In genomic region chr8:62080195-62080802, GRCm38 (mm10) we compare ENCODE assay signal across 8 mouse cellular contexts. TPM values are rescaled to one million over a fixed set of nuclear protein-coding genes. Genes with fewer than 3 reads are reported as not detected.
A peak's percentile ranks its signal among the peaks of the same experiment; 100 is the strongest.
DNase-seq lines count a peak whose midpoint lies in the region; ATAC-seq and TF ChIP-seq lines count a peak whose summit lies in the region.
"Had no signal": no experiment of that assay in that cellular context is flagged by ENCODE, and none has a peak within 500 bp of the region (broad histone marks: within the 10 kb centered on the region; RNA-seq: fewer than 3 reads in every experiment).

No protein-coding gene starts in this region.

- no peak overlapping the region for H3K4me2 ChIP-seq in limb, embryonic 14.5 days (replicated peaks; ENCODE audit: low read depth, low read length, severe bottlenecking)
- no peak overlapping the region for H3K4me2 ChIP-seq in forebrain, embryonic 15.5 days (replicated peaks)
- H3K4me2 ChIP-seq in neural tube, embryonic 14.5 days (ENCODE audit: low read depth, low read length), result no peak overlapping the region

- peak; percentile 89 for DNase-seq in limb, embryonic 14.5 days (ENCODE audit: low spot score)
- DNase-seq in limb, embryonic 10.5 days (ENCODE audit: low spot score), result no peak
- peak; percentile 48 for DNase-seq in ZHBTc4 (ENCODE audit: low read depth, low spot score)
- DNase-seq in right cerebral cortex, postnatal 14 days, result no peak
- DNase-seq in adrenal gland, adult 18-20 months (ENCODE audit: low spot score in 2 of 2), result no peak

- H3K36me3 ChIP-seq in limb, embryonic 14.5 days (ENCODE audit: control insufficient read depth, insufficient read depth, low read length), result no peaks in the 10 kb centered on the region
- no peaks in the 10 kb centered on the region for H3K36me3 ChIP-seq in limb, embryonic 10.5 days
- H3K36me3 ChIP-seq in forebrain, embryonic 15.5 days, result no peaks in the 10 kb centered on the region
- no peaks in the 10 kb centered on the region for H3K36me3 ChIP-seq in neural tube, embryonic 14.5 days (ENCODE audit: control insufficient read depth, insufficient read depth, low read length)

- no peak overlapping the region for H3K9ac ChIP-seq in limb, embryonic 14.5 days (ENCODE audit: low read depth, low read length, severe bottlenecking)
- H3K9ac ChIP-seq in forebrain, embryonic 15.5 days (replicated peaks), result no peak overlapping the region
- H3K9ac ChIP-seq in neural tube, embryonic 14.5 days (replicated peaks; ENCODE audit: low read depth, low read length), result no peak overlapping the region

- no peak for TF ChIP-seq POLR2A in limb, embryonic 14.5 days (IDR thresholded peaks at IDR 0.05; ENCODE audit: borderline replicate concordance, extremely low read depth, insufficient read depth, insufficient read length)

- no peaks in the 10 kb centered on the region for H3K27me3 ChIP-seq in limb, embryonic 14.5 days (ENCODE audit: control insufficient read depth, insufficient read depth, low read length)
- H3K27me3 ChIP-seq in limb, embryonic 10.5 days (ENCODE audit: low read depth, poor library complexity, severe bottlenecking), result no peaks in the 10 kb centered on the region
- H3K27me3 ChIP-seq in forebrain, embryonic 15.5 days, result no peaks in the 10 kb centered on the region
- no peaks in the 10 kb centered on the region for H3K27me3 ChIP-seq in neural tube, embryonic 14.5 days (ENCODE audit: control insufficient read depth, insufficient read depth, low read length)

- no peaks in the 10 kb centered on the region for H3K4me1 ChIP-seq in limb, embryonic 14.5 days (ENCODE audit: control insufficient read depth, insufficient read depth, low read length)
- H3K4me1 ChIP-seq in limb, embryonic 10.5 days, result no peaks in the 10 kb centered on the region
- H3K4me1 ChIP-seq in forebrain, embryonic 15.5 days, result no peaks in the 10 kb centered on the region
- H3K4me1 ChIP-seq in neural tube, embryonic 14.5 days (ENCODE audit: control insufficient read depth, insufficient read depth, low read length), result no peaks in the 10 kb centered on the region

- WGBS in limb, embryonic 14.5 days, result 46% methylated on average over 3 of the region's 3 CpGs
- 51% methylated on average over 3 of the region's 3 CpGs for WGBS in limb, embryonic 10.5 days
- WGBS in forebrain, embryonic 15.5 days, result 41% methylated on average over 3 of the region's 3 CpGs
- 46% methylated on average over 3 of the region's 3 CpGs for WGBS in neural tube, embryonic 14.5 days

- H3K4me3 ChIP-seq in limb, embryonic 14.5 days (replicated peaks; ENCODE audit: low read length), result no peak overlapping the region
- H3K4me3 ChIP-seq in limb, embryonic 10.5 days, result no peak overlapping the region
- H3K4me3 ChIP-seq in forebrain, embryonic 15.5 days, result no peak overlapping the region
- no peak overlapping the region for H3K4me3 ChIP-seq in neural tube, embryonic 14.5 days (ENCODE audit: low read depth, low read length)

- peak; percentile 44; the same call in 1 of the 2 replicates for ATAC-seq in limb, embryonic 14.5 days (ENCODE audit: low FRiP score, low read depth)
- peak; percentile 95 for ATAC-seq in forebrain, embryonic 15.5 days (replicated peaks)
- peak; percentile 91 for ATAC-seq in neural tube, embryonic 14.5 days (ENCODE audit: low read depth)

- no peak overlapping the region for H3K27ac ChIP-seq in limb, embryonic 14.5 days (replicated peaks; ENCODE audit: low read depth, low read length)
- no peak overlapping the region for H3K27ac ChIP-seq in limb, embryonic 10.5 days
- no peak overlapping the region for H3K27ac ChIP-seq in forebrain, embryonic 15.5 days (replicated peaks)
- no peak overlapping the region for H3K27ac ChIP-seq in neural tube, embryonic 14.5 days (ENCODE audit: low read depth, low read length)

- H3K9me3 ChIP-seq in limb, embryonic 14.5 days (ENCODE audit: control insufficient read depth, low read length), result no peaks in the 10 kb centered on the region
- H3K9me3 ChIP-seq in limb, embryonic 10.5 days (replicated peaks), result no peaks in the 10 kb centered on the region
- no peaks in the 10 kb centered on the region for H3K9me3 ChIP-seq in forebrain, embryonic 15.5 days
- no peaks in the 10 kb centered on the region for H3K9me3 ChIP-seq in neural tube, embryonic 14.5 days (ENCODE audit: control insufficient read depth, low read length)

RNA-seq across cellular contexts. Expression of gene Anxa10, which starts 42.7 kb away (rescaled TPM):
- 0.05 TPM in 1 of 2 replicates, not detected in the other for polyA plus RNA-seq in limb, embryonic 14.5 days (2012; rRNA removed)
- not detected in 2 replicates for polyA plus RNA-seq in limb, embryonic 14.5 days (2014; fragmentation: Nextera tagmentation; extraction: Ambion mirVana)
- polyA plus RNA-seq in limb, embryonic 10.5 days (2016; fragmentation: Nextera tagmentation; extraction: Ambion mirVana), result not detected in 2 replicates
- not detected in 2 replicates for polyA plus RNA-seq in forebrain, embryonic 15.5 days (2015; fragmentation: Nextera tagmentation; extraction: Ambion mirVana)
- polyA plus RNA-seq in neural tube, embryonic 14.5 days (2014; fragmentation: Nextera tagmentation; extraction: Ambion mirVana), result not detected in 2 replicates
- not detected for total RNA-seq in adrenal gland, adult 18-20 months (2021)
- polyA plus RNA-seq: heart, embryonic 14.5 days had no signal

Comparison
In these comparisons a context has a peak if more than half of its experiments do, and no peak if none do; other contexts are left out.
1. DNase-seq: peak in limb, embryonic 14.5 days (single experiment) and ZHBTc4 (single experiment); none in limb, embryonic 10.5 days (single experiment), right cerebral cortex, postnatal 14 days (single experiment) and adrenal gland, adult 18-20 months (0 of 2).
2. ATAC-seq: peak in every context shown above with its lines; median percentile 95 in forebrain, embryonic 15.5 days; 91 in neural tube, embryonic 14.5 days; 44 in limb, embryonic 14.5 days.